Mouse (Mus musculus): ENCODE data around the gene Eif3a.

Gene Eif3a

GRCm38 (mm10) chr19:60790551-60791161 lies at the start of gene Eif3a:
Gene Eif3a, minus strand, starts transcription at chr19:60790658.
- DNase-seq: peak; percentile 96 to 98

- peak; percentile 73 to 84 for DNase-seq
Measured at GRCm38 (mm10) chr19:60837747-60838146, 47.3 kb upstream of the Eif3a start.

GRCm38 (mm10) chr19:60818677-60819076 lies 28.2 kb upstream of the Eif3a start:
- DNase-seq: no peak

GRCm38 (mm10) chr19:60813133-60813532 lies 22.7 kb upstream of the Eif3a start:
- no peak for DNase-seq

GRCm38 (mm10) chr19:60812036-60812389 lies 21.6 kb upstream of the Eif3a start:
- no peak for DNase-seq

- DNase-seq: peak; percentile 90
Measured at GRCm38 (mm10) chr19:60811098-60812035, 20.9 kb upstream of the Eif3a start, which contains the start of gene Fam45a. Gene Fam45a, plus strand, starts transcription at chr19:60811585.

- DNase-seq: no peak
Measured at GRCm38 (mm10) chr19:60809927-60810326, 19.5 kb upstream of the Eif3a start.

GRCm38 (mm10) chr19:60804903-60805302 lies 14.4 kb upstream of the Eif3a start:
- DNase-seq: no peak

- DNase-seq: no peak
Measured at GRCm38 (mm10) chr19:60799867-60800569, 9.6 kb upstream of the Eif3a start.

GRCm38 (mm10) chr19:60797415-60797814 lies 7.0 kb upstream of the Eif3a start:
- DNase-seq: no peak

GRCm38 (mm10) chr19:60795244-60795643 lies 4.8 kb upstream of the Eif3a start:
- DNase-seq: no peak

GRCm38 (mm10) chr19:60793170-60793707 lies 2.8 kb upstream of the Eif3a start:
- no peak for DNase-seq

- peak in 1 of 2 experiments; percentile 15 for DNase-seq
Measured at GRCm38 (mm10) chr19:60791164-60791563, 706 bp upstream of the Eif3a start.

- peak; percentile 66 to 79 for DNase-seq
Measured at GRCm38 (mm10) chr19:60789919-60790506, 445 bp downstream of the Eif3a start.

- DNase-seq: no peak
Measured at GRCm38 (mm10) chr19:60789452-60789851, 1.0 kb downstream of the Eif3a start.

- DNase-seq: no peak
Measured at GRCm38 (mm10) chr19:60788214-60788960, 2.1 kb downstream of the Eif3a start.

GRCm38 (mm10) chr19:60787465-60788150 lies 2.9 kb downstream of the Eif3a start:
- no peak for DNase-seq

GRCm38 (mm10) chr19:60784712-60785111 lies 5.7 kb downstream of the Eif3a start:
- no peak for DNase-seq

- no peak for DNase-seq
Measured at GRCm38 (mm10) chr19:60782034-60782433, 8.4 kb downstream of the Eif3a start.

GRCm38 (mm10) chr19:60773366-60773765 lies 17.1 kb downstream of the Eif3a start:
- DNase-seq: no peak

All from cerebellum, postnatal 14 days (tissue).